Mouse (Mus musculus) monocyte, adult 2 months (primary cell): ENCODE data around the gene Trmu.

Experiments
- DNase-seq, 2 experiments: peaks; one replicate each; pipeline ENCODE4 v3.0.0; 2022; ENCODE audit warnings: low spot score in 2 of 2, low read depth in 1 of 2

The Trmu gene

DNA sequence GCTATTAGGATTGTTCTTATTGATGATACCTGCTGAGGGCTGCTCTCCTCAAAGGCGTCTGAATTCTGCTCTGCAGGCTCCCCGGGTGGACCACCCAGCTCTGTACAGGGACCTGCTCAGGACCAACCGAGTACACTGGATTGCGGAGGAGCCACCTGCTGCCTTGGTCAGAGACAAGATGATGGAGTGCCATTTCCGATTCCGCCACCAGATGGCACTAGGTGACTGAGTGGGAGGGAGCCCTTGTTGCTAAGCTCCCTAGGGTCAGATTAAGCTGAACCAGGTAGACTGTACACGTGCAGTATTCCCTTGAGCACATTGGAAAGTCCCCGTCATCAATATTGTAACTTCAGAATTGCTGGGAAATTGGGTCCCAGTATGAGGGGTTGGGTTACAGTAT lies 17.2 kb downstream of the Trmu start:
- peak in 1 of 2 experiments; percentile 34 for DNase-seq

- no peak for DNase-seq
Observed at GRCm38 (mm10) chr15:85897113-85897512, 18.0 kb downstream of the Trmu start.

- no peak for DNase-seq
Observed at GRCm38 (mm10) chr15:85899396-85899795, 20.3 kb downstream of the Trmu start.

DNA sequence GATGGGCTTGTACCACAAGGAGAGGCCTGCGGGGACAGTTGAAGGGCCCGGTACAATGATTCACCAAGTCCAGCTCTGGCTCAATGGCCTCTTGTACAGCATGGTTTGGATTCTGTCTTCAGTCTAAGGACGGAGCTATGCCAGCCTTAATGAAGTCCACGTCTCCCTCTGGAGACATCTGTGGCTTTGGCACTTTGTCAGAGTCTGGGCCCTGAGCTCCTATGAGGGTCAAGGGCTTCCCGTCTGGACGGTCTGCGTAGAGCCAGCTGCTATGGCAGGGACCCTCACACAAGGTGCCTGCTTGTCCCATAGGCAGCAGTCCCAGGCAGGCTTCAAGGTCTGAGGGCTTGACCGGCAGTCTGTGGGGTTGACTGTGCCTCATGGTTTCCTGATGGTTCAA lies 21.2 kb downstream of the Trmu start:
- DNase-seq = no peak

- no peak for DNase-seq
Observed at GRCm38 (mm10) chr15:85900801-85901200, 21.7 kb downstream of the Trmu start.

GRCm38 (mm10) chr15:85902505-85902904 lies 23.4 kb downstream of the Trmu start:
- DNase-seq = no peak

GRCm38 (mm10) chr15:85903826-85904225 lies 24.7 kb downstream of the Trmu start:
- DNase-seq = no peak

GRCm38 (mm10) chr15:85908660-85909491 lies 29.8 kb downstream of the Trmu start:
- DNase-seq = no peak

DNA sequence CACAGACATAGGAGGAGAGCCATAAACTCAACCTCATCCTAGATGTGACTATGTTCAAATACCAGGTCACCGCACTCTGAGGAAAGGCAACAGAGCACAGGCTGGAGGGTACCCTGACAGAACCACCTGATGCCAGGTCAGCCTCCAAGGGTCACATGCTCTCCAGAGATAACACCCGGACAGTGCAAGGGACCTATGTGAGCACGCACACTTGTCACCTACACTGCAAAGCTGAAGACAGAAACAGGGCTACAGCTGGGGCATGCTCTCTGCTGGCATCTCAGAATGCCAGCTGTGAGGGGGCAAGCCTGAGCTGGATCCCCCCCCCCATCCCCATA lies 30.3 kb downstream of the Trmu start:
- no peak for DNase-seq

DNA sequence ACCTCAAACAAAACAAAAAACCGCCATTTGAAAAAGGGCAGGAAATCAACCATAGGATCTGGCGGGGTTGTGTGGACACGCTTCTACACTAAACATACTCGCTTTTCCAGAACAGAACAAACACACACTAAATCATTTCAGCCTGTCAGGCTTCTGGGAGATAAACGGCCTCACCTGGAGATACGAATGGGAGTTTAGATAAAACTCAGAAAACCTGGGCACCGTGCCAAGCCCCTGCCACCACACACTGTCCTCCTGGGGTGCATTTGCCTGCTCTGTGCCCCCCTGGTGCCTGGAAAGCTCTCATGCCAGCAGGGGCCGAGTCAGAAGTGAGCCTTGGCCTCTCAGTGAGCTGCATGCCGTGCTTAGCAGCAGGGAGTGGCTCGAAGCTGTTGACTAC lies 30.8 kb downstream of the Trmu start:
- no peak for DNase-seq

DNA sequence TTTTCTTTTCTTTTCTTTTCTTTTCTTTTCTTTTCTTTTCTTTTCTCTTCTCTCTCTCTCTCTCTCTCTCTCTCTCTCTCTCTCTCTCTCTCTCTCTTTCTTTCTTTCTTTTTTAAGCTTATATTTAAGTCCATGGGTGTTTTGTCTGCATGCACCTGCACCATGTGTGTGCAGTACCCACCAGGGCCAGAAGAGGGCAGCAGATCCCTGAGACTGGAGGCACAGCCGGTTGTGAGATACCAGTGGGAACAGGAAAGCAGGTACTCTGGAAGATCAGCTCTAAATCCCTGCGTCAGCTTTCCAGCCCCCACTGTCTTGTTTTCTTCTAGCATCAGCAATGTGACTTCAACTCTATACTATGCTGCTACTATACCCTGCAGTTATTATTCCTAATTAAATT lies 34.5 kb downstream of the Trmu start:
- peak; percentile 19 to 36 for DNase-seq

- no peak for DNase-seq
Observed at GRCm38 (mm10) chr15:85919191-85919891, 40.2 kb downstream of the Trmu start.

- DNase-seq = no peak
Observed at GRCm38 (mm10) chr15:85919892-85920248, 40.8 kb downstream of the Trmu start.

- DNase-seq = no peak
Observed at GRCm38 (mm10) chr15:85921855-85922254, 42.7 kb downstream of the Trmu start.

DNA sequence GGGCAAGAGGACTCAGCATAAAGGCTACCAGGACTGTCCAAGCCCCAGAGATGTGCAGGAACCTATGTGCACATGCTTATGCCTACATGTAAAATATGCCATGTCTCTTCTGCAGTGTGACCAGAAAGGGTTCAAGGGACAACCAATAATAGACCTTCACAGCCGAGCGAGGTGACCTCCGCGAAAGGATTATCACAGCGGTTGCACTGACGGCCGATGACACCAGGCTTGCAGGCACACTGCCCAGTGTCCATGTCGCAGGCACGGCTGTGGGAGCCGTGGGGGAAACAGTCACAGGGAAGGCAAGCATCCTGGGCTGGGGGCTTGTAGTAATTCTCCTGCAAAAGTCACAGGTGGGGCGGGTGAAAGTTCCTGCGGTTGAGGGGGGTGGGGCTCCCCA lies 49.0 kb downstream of the Trmu start:
- no peak for DNase-seq

- no peak for DNase-seq
Observed at GRCm38 (mm10) chr15:85935627-85936049, 56.5 kb downstream of the Trmu start.
